Mouse (Mus musculus): Measurements from ENCODE around the gene Rcn3. TPM values are rescaled to one million over a fixed set of nuclear protein-coding genes. Genes with fewer than 3 reads are reported as not detected.
"Not testable (repeated sequence)": the region's sequence is repeated elsewhere in the genome, so short reads cannot be mapped to it uniquely, and the experiment has no call there.

The Rcn3 gene
- polyA plus RNA-seq, 1 experiment from 2014 or later = 21.7 TPM

- TF ChIP-seq CTCF (IDR thresholded peaks at IDR 0.05) = no peak
- no peak for DNase-seq (ENCODE audit: low read depth, low spot score)
- ATAC-seq = no peak
- ChIA-PET POLR2A (no interaction called here), CTCF (interaction anchor here (1.0 kb wide), 1 partner anchor 11 kb away, joined by 3 read pairs; no protein-coding TSS in a partner anchor)
- in situ Hi-C loops (cut with MboI; ENCODE audit: low pct_unique_long_range_greater_than_20kb) = no loop called here
- H3K27me3 ChIP-seq = no peaks in the 10 kb centered on the region
Measured at GRCm38 (mm10) chr7:45131850-45132249, 39.8 kb upstream of the Rcn3 start.

- POLR2A ChIA-PET = interaction anchor here (0.6 kb wide), 1 partner anchor 28 kb away, joined by 4 read pairs; no protein-coding TSS in a partner anchor
- no peak for TF ChIP-seq CTCF (IDR thresholded peaks at IDR 0.05)
- ATAC-seq (no peak), DNase-seq (ENCODE audit: low read depth, low spot score) (no peak)
- no peaks in the 10 kb centered on the region for H3K27me3 ChIP-seq
- in situ Hi-C loops (cut with MboI; ENCODE audit: low pct_unique_long_range_greater_than_20kb) = no loop called here
- CTCF ChIA-PET = interaction anchor here (0.7 to 1.6 kb wide), 2 partner anchors 45 to 163 kb away, joined by 3 read pairs; no protein-coding TSS in a partner anchor
Measured at GRCm38 (mm10) chr7:45129776-45130512, 37.9 kb upstream of the Rcn3 start.

GRCm38 (mm10) chr7:45129318-45129717 lies 37.3 kb upstream of the Rcn3 start:
- ATAC-seq (no peak), DNase-seq (ENCODE audit: low read depth, low spot score) (no peak)
- in situ Hi-C loops (cut with MboI; ENCODE audit: low pct_unique_long_range_greater_than_20kb) = no loop called here
- POLR2A ChIA-PET = no interaction called here
- TF ChIP-seq CTCF (IDR thresholded peaks at IDR 0.05) = no peak
- H3K27me3 ChIP-seq = no peaks in the 10 kb centered on the region
- CTCF ChIA-PET = interaction anchor here (1.6 kb wide), 1 partner anchor 45 kb away, joined by 3 read pairs; no protein-coding TSS in a partner anchor

GRCm38 (mm10) chr7:45128624-45129246 lies 36.7 kb upstream of the Rcn3 start, which contains the start of gene Rpl13a:
Rpl13a (minus strand) TSS chr7:45128761.
- ChIA-PET POLR2A (no interaction called here), CTCF (interaction anchor here (1.6 kb wide), 1 partner anchor 44 kb away, joined by 3 read pairs; no protein-coding TSS in a partner anchor)
- no peaks in the 10 kb centered on the region for H3K27me3 ChIP-seq
- DNase-seq (ENCODE audit: low read depth, low spot score) (peak; percentile 95), ATAC-seq (peak; percentile 77)
- in situ Hi-C loops (cut with MboI; ENCODE audit: low pct_unique_long_range_greater_than_20kb) = no loop called here
- no peak for TF ChIP-seq CTCF (IDR thresholded peaks at IDR 0.05)

GRCm38 (mm10) chr7:45127700-45128224 lies 35.7 kb upstream of the Rcn3 start:
- DNase-seq (ENCODE audit: low read depth, low spot score) (no peak), ATAC-seq (no peak)
- TF ChIP-seq CTCF (IDR thresholded peaks at IDR 0.05) = no peak
- ChIA-PET CTCF (interaction anchor here (1.0 to 1.3 kb wide), 3 partner anchors 10 to 59 kb away, joined by 3 read pairs; partner anchors contain the start of gene Aldh16a1), POLR2A (interaction anchor here (0.6 kb wide), 2 partner anchors 22 to 39 kb away, joined by 3 to 4 read pairs; no protein-coding TSS in a partner anchor)
- H3K27me3 ChIP-seq = no peaks in the 10 kb centered on the region
- in situ Hi-C loops (cut with MboI; ENCODE audit: low pct_unique_long_range_greater_than_20kb) = no loop called here

- CTCF ChIA-PET = interaction anchor here (1.0 to 1.3 kb wide), 3 partner anchors 9 to 58 kb away, joined by 3 read pairs; partner anchors contain the start of gene Aldh16a1
- POLR2A ChIA-PET = interaction anchor here (0.6 kb wide), 2 partner anchors 23 to 39 kb away, joined by 3 to 4 read pairs; no protein-coding TSS in a partner anchor
- no peak for TF ChIP-seq CTCF (IDR thresholded peaks at IDR 0.05)
- no peaks in the 10 kb centered on the region for H3K27me3 ChIP-seq
- in situ Hi-C loops (cut with MboI; ENCODE audit: low pct_unique_long_range_greater_than_20kb) = no loop called here
- DNase-seq (ENCODE audit: low read depth, low spot score) (no peak), ATAC-seq (no peak)
Measured at GRCm38 (mm10) chr7:45126844-45127699, 35.1 kb upstream of the Rcn3 start.

GRCm38 (mm10) chr7:45126147-45126843 lies 34.3 kb upstream of the Rcn3 start:
- no peak for ATAC-seq
- H3K27me3 ChIP-seq = no peaks in the 10 kb centered on the region
- in situ Hi-C loops (cut with MboI; ENCODE audit: low pct_unique_long_range_greater_than_20kb) = no loop called here
- TF ChIP-seq CTCF (IDR thresholded peaks at IDR 0.05) = no peak
- CTCF ChIA-PET = no interaction called here
- POLR2A ChIA-PET = no interaction called here
- no peak for DNase-seq (ENCODE audit: low read depth, low spot score)

GRCm38 (mm10) chr7:45125649-45126048 lies 33.6 kb upstream of the Rcn3 start:
- ATAC-seq; H3K27me3 ChIP-seq; in situ Hi-C loops (cut with MboI; ENCODE audit: low pct_unique_long_range_greater_than_20kb); CTCF ChIA-PET; DNase-seq (ENCODE audit: low read depth, low spot score); POLR2A ChIA-PET: not testable (repeated sequence)

GRCm38 (mm10) chr7:45125144-45125600 lies 33.2 kb upstream of the Rcn3 start:
- no peaks in the 10 kb centered on the region for H3K27me3 ChIP-seq
- ChIA-PET POLR2A (interaction anchor here (1.2 kb wide), 1 partner anchor 50 kb away, joined by 3 read pairs; no protein-coding TSS in a partner anchor), CTCF (no interaction called here)
- ATAC-seq = no peak
- TF ChIP-seq CTCF (IDR thresholded peaks at IDR 0.05) = no peak
- no peak for DNase-seq (ENCODE audit: low read depth, low spot score)
- in situ Hi-C loops (cut with MboI; ENCODE audit: low pct_unique_long_range_greater_than_20kb) = no loop called here

Data from Patski (cell line).